Mouse (Mus musculus): ENCODE results near the gene Hist1h2an.

GRCm38 (mm10) chr13:21781639-21782038 lies 5.4 kb downstream of the Hist1h2an start:
- TF ChIP-seq GATA1 (IDR thresholded peaks at IDR 0.05; ENCODE audit: borderline replicate concordance, low read length) (no peak), FLI1 (IDR thresholded peaks at IDR 0.05; ENCODE audit: low read length) (no peak)
